Mouse (Mus musculus) MEL-GATA-1-ER (cell line): ENCODE data around the gene Cd47.

Experiments used
- DNase-seq: peaks from one replicate; pipeline ENCODE4 v3.0.0-alpha.2; 2012; ENCODE audit warnings: low read depth; ENCODE audit errors: extremely low read depth

The Cd47 gene

GRCm38 (mm10) chr16:49947610-49948009 is 147.3 kb downstream of the Cd47 start:
- no peak for DNase-seq

DNA sequence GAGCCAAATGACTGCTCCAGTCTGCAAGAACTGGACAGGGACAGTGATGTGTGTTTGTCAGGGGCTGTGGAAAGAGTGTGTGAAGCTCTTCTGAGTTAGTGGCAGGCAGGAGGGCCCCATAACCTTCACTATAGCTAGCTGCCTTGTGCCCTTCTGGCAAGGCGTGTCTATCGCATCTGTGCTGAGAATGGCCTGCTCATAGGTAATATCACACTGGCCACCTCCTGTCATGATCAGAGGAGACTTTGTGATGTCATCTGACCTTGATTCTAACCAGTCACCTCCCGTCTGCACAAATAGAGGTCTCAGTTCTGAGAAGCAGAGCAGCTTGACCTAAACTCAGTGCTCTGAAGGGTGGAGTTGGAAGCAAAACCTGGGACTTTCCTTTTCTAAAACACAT is 148.0 kb downstream of the Cd47 start:
- no peak for DNase-seq

- DNase-seq: no peak
Observed at GRCm38 (mm10) chr16:49949261-49949660, 148.9 kb downstream of the Cd47 start.

- no peak for DNase-seq
Observed at GRCm38 (mm10) chr16:49950340-49950739, 150.0 kb downstream of the Cd47 start.

DNA sequence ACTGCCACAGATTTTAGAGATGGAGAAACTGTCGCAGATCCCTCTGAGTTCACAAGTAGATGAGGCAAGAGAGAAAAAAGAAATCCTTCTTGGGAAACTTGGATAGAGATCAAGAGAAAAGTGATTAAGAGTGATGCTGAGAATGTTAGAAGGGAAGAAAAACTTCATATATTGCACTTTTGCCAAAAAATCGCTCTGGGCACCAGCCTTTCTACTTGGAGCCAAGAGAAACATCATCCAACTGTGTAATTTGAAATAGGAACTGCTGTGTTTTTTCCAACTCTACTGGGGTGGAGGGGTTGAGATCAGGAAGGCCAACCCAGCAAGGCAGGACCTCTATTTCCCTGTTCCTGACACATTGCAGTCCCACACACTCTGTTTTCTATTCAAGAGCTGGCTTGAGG is 151.0 kb downstream of the Cd47 start:
- no peak for DNase-seq

DNA sequence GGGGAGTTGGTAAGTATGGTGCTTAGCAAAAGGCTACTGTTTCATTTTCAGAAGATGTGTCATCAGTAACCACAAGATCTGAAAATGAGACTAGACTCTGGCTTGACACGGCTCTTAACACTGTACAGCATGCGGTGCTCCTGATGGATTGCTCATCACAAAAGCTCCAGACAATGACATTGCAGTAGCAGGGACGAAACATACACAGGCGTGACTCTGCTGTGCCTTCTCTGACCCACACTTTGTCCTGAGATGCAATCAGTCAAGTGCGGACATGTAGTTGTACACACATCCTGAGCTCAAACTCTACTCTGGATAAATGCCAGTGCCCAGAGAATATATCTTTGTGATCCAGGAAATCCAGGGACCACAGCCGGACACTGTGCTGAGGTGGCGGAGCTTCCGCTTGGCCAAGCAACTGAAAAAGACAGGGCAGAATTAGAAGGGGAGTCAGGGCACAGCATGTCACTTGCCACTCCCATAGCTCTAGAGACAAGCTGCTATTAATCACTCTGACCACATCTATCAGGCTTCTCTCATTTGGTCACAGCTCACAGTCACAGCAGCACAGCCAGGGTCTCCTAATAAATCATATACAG is 151.7 kb downstream of the Cd47 start:
- DNase-seq: no peak

- DNase-seq: no peak
Observed at GRCm38 (mm10) chr16:49953817-49954216, 153.5 kb downstream of the Cd47 start.

GRCm38 (mm10) chr16:49954909-49955308 is 154.6 kb downstream of the Cd47 start:
- no peak for DNase-seq

- DNase-seq: no peak
Observed at GRCm38 (mm10) chr16:49955325-49955724, 155.0 kb downstream of the Cd47 start.

GRCm38 (mm10) chr16:49955952-49956351 is 155.6 kb downstream of the Cd47 start:
- DNase-seq: no peak

DNA sequence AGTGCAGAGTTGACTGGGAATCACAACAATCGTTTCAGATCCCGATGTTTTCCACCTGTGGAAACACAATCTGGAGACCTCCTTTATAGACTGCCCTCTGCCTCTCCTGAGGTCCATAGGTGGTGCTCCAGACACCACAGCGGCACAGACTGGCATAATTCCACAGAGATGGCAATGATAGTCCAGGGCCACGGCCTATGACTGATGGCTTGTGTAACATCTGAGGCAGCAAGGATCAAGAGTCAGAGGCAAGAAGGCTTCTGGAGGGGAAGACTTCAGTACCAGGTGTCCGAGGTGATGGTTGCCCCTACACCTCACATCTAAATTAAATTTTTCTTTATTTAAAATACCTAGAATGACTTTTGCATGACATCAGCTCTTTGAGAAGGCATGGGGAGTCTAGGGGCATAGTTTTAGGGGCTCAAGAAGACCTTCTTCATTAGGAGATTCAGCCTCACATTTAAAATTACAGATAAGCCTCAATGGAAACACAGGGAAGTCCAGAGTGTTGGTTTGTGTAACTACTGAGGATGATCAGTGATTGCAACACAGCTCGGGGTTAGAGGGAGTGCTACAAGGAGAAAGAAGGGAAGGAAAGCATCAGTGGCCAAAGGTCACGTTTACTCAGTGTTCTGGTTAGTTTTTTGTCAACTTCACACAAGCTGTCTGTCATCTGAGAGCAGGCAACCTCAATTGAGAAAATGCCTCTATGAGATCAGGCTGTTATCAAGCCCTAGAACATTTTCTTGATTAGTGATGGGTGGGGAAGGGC is 156.4 kb downstream of the Cd47 start:
- no peak for DNase-seq

GRCm38 (mm10) chr16:49958900-49959436 is 158.6 kb downstream of the Cd47 start:
- DNase-seq: no peak

GRCm38 (mm10) chr16:49962305-49962704 is 162.0 kb downstream of the Cd47 start:
- DNase-seq: no peak

DNA sequence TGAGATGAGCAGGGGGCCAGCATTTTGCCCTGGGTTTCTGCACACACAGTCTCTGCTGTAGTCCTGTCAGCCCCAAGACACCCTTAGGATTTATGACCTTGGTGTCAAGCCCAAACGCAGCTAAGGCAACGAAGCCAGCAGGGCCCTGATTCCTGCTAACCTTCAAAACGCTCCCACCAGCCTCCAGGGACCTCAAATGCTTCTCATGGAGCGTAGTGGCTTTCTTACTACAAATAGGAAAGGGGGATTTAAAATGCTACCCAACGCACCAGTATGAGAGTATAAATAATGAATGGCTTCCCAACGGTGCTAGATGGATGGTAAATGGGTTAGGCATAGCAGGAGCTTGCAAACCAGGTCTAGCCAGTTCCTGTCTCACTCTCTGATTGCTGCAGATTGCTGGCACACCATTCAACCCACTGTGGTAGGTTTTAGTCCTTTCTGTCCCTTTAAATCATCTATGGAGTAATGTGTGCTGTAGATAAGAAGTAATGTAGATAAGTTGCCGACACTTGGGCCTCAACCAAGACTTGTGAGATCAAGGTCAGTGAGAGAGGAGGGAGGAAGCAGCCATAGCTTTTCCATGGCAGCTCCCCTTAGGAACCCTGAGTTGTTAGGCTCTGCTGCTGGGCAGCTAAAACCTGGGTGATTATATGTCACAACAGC is 164.1 kb downstream of the Cd47 start:
- no peak for DNase-seq
